Mouse (Mus musculus): Measurements from ENCODE around the gene Cacna2d3. TPM values are rescaled to one million over a fixed set of nuclear protein-coding genes. Genes with fewer than 3 reads are reported as not detected.

The Cacna2d3 gene
- 36.5 and 38.4 TPM in 2 replicates for polyA plus RNA-seq (2016; fragmentation: Nextera tagmentation; extraction: Ambion mirVana)

- H3K4me1 ChIP-seq: peaks cover 16% of the 10 kb centered on the region
- peak within 1 kb of the TSS; percentile 79 for H3K9ac ChIP-seq
- H3K4me2 ChIP-seq (replicated peaks): peak within 1 kb of the TSS; percentile 99
- WGBS: under 1% methylated on average over 67 of the region's 109 CpGs
- peaks cover 61% of the 10 kb centered on the region for H3K27me3 ChIP-seq
- H3K4me3 ChIP-seq: peak within 1 kb of the TSS; percentile 64
- peak; percentile 75 for ATAC-seq (ENCODE audit: low FRiP score)
- H3K36me3 ChIP-seq: no peaks in the 10 kb centered on the region
- no peaks in the 10 kb centered on the region for H3K9me3 ChIP-seq (replicated peaks)
- H3K27ac ChIP-seq: peak within 1 kb of the TSS; percentile 89
Observed at GRCm38 (mm10) chr14:29721488-29722385, at the start of gene Cacna2d3. TSS of gene Cacna2d3 (minus strand) at chr14:29721864.

GRCm38 (mm10) chr14:29769486-29769885, 47.8 kb upstream of the Cacna2d3 start:
- Histone ChIP-seq H3K9me3 (replicated peaks) (no peaks in the 10 kb centered on the region), H3K9ac (no peak overlapping the region), H3K4me3 (no peak overlapping the region), H3K4me2 (replicated peaks) (no peak overlapping the region), H3K4me1 (no peaks in the 10 kb centered on the region), H3K27me3 (no peaks in the 10 kb centered on the region), H3K36me3 (no peaks in the 10 kb centered on the region), H3K27ac (no peak overlapping the region)
- ATAC-seq (ENCODE audit: low FRiP score): no peak
- 88% methylated on average over 4 of the region's 4 CpGs for WGBS

GRCm38 (mm10) chr14:29752876-29753275, 31.2 kb upstream of the Cacna2d3 start:
- H3K9ac ChIP-seq: no peak overlapping the region
- H3K4me2 ChIP-seq (replicated peaks): no peak overlapping the region
- H3K9me3 ChIP-seq (replicated peaks): no peaks in the 10 kb centered on the region; the same call in 1 of the 2 replicates
- no peaks in the 10 kb centered on the region for H3K36me3 ChIP-seq
- H3K4me1 ChIP-seq: no peaks in the 10 kb centered on the region
- no peak for ATAC-seq (ENCODE audit: low FRiP score)
- 70% methylated on average over 5 of the region's 5 CpGs for WGBS
- H3K27ac ChIP-seq: no peak overlapping the region
- no peak overlapping the region for H3K4me3 ChIP-seq
- H3K27me3 ChIP-seq: no peaks in the 10 kb centered on the region

GRCm38 (mm10) chr14:29738751-29739150, 17.1 kb upstream of the Cacna2d3 start:
- Histone ChIP-seq H3K4me2 (replicated peaks) (no peak overlapping the region), H3K9ac (no peak overlapping the region), H3K27ac (no peak overlapping the region), H3K27me3 (no peaks in the 10 kb centered on the region), H3K9me3 (replicated peaks) (no peaks in the 10 kb centered on the region), H3K4me3 (no peak overlapping the region), H3K36me3 (no peaks in the 10 kb centered on the region), H3K4me1 (no peaks in the 10 kb centered on the region)
- ATAC-seq (ENCODE audit: low FRiP score): no peak
- WGBS: 70% methylated on average over 2 of the region's 2 CpGs

- no peaks in the 10 kb centered on the region for H3K9me3 ChIP-seq (replicated peaks)
- no peak overlapping the region for H3K27ac ChIP-seq
- 79% methylated on average over 4 of the region's 4 CpGs for WGBS
- no peak overlapping the region for H3K4me2 ChIP-seq (replicated peaks)
- H3K36me3 ChIP-seq: no peaks in the 10 kb centered on the region
- H3K4me1 ChIP-seq: no peaks in the 10 kb centered on the region
- no peak overlapping the region for H3K9ac ChIP-seq
- H3K27me3 ChIP-seq: no peaks in the 10 kb centered on the region
- no peak overlapping the region for H3K4me3 ChIP-seq
- no peak for ATAC-seq (ENCODE audit: low FRiP score)
Observed at GRCm38 (mm10) chr14:29730256-29730655, 8.6 kb upstream of the Cacna2d3 start.

GRCm38 (mm10) chr14:29729009-29729408, 7.3 kb upstream of the Cacna2d3 start:
- peaks cover 7% of the 10 kb centered on the region for H3K27me3 ChIP-seq
- no peaks in the 10 kb centered on the region for H3K4me1 ChIP-seq
- ATAC-seq (ENCODE audit: low FRiP score): no peak
- H3K9ac ChIP-seq: no peak overlapping the region
- no peaks in the 10 kb centered on the region for H3K9me3 ChIP-seq (replicated peaks)
- 84% methylated on average over 4 of the region's 4 CpGs for WGBS
- no peak overlapping the region for H3K27ac ChIP-seq
- no peaks in the 10 kb centered on the region for H3K36me3 ChIP-seq
- H3K4me2 ChIP-seq (replicated peaks): no peak overlapping the region
- H3K4me3 ChIP-seq: no peak overlapping the region

- H3K4me2 ChIP-seq (replicated peaks): no peak overlapping the region
- no peak for ATAC-seq (ENCODE audit: low FRiP score)
- H3K4me1 ChIP-seq: peaks cover 5% of the 10 kb centered on the region; the same call in 1 of the 2 replicates
- H3K27ac ChIP-seq: no peak overlapping the region
- H3K27me3 ChIP-seq: peaks cover 20% of the 10 kb centered on the region
- WGBS: 67% methylated on average over 9 of the region's 9 CpGs
- H3K9ac ChIP-seq: no peak overlapping the region
- no peaks in the 10 kb centered on the region for H3K9me3 ChIP-seq (replicated peaks)
- H3K4me3 ChIP-seq: no peak overlapping the region
- no peaks in the 10 kb centered on the region for H3K36me3 ChIP-seq
Observed at GRCm38 (mm10) chr14:29727596-29727995, 5.9 kb upstream of the Cacna2d3 start.

- Histone ChIP-seq H3K27me3 (peaks cover 50% of the 10 kb centered on the region), H3K4me1 (peaks cover 16% of the 10 kb centered on the region), H3K4me2 (replicated peaks) (peak overlapping the region; percentile 99), H3K27ac (no peak overlapping the region), H3K9ac (peak overlapping the region; percentile 79), H3K4me3 (peak overlapping the region; percentile 64), H3K9me3 (replicated peaks) (no peaks in the 10 kb centered on the region), H3K36me3 (no peaks in the 10 kb centered on the region)
- WGBS: 10% methylated on average over 10 of the region's 10 CpGs
- ATAC-seq (ENCODE audit: low FRiP score): peak; percentile 7; the same call in 1 of the 2 replicates
Observed at GRCm38 (mm10) chr14:29723267-29723666, 1.6 kb upstream of the Cacna2d3 start.

GRCm38 (mm10) chr14:29722386-29723221, 940 bp upstream of the Cacna2d3 start:
- peaks cover 16% of the 10 kb centered on the region for H3K4me1 ChIP-seq
- H3K27me3 ChIP-seq: peaks cover 55% of the 10 kb centered on the region
- no peaks in the 10 kb centered on the region for H3K9me3 ChIP-seq (replicated peaks)
- ATAC-seq (ENCODE audit: low FRiP score): peak; percentile 75
- WGBS: under 1% methylated on average over 67 of the region's 76 CpGs
- peak overlapping the region; percentile 79 for H3K9ac ChIP-seq
- H3K36me3 ChIP-seq: no peaks in the 10 kb centered on the region
- H3K4me3 ChIP-seq: peak overlapping the region; percentile 64
- peak overlapping the region; percentile 89 for H3K27ac ChIP-seq
- peak overlapping the region; percentile 99 for H3K4me2 ChIP-seq (replicated peaks)

GRCm38 (mm10) chr14:29721131-29721487, 555 bp downstream of the Cacna2d3 start:
- peaks cover 16% of the 10 kb centered on the region for H3K4me1 ChIP-seq
- peak overlapping the region; percentile 99 for H3K4me2 ChIP-seq (replicated peaks)
- H3K27ac ChIP-seq: peak overlapping the region; percentile 89
- WGBS: under 1% methylated on average over 11 of the region's 11 CpGs
- peak overlapping the region; percentile 64 for H3K4me3 ChIP-seq
- ATAC-seq (ENCODE audit: low FRiP score): no peak; the same call in 1 of the 2 replicates
- H3K27me3 ChIP-seq: peaks cover 61% of the 10 kb centered on the region
- no peaks in the 10 kb centered on the region for H3K36me3 ChIP-seq
- H3K9ac ChIP-seq: peak overlapping the region; percentile 79
- H3K9me3 ChIP-seq (replicated peaks): no peaks in the 10 kb centered on the region

- no peaks in the 10 kb centered on the region for H3K9me3 ChIP-seq (replicated peaks)
- 3% methylated on average over 17 of the region's 17 CpGs for WGBS
- H3K27ac ChIP-seq: peak overlapping the region; percentile 55
- H3K27me3 ChIP-seq: peaks cover 61% of the 10 kb centered on the region
- peak overlapping the region; percentile 42; the same call in 1 of the 2 replicates for H3K9ac ChIP-seq
- peak overlapping the region; percentile 64 for H3K4me3 ChIP-seq
- H3K36me3 ChIP-seq: no peaks in the 10 kb centered on the region
- H3K4me2 ChIP-seq (replicated peaks): peak overlapping the region; percentile 99
- peaks cover 16% of the 10 kb centered on the region for H3K4me1 ChIP-seq
- ATAC-seq (ENCODE audit: low FRiP score): no peak
Observed at GRCm38 (mm10) chr14:29720334-29720911, 1.2 kb downstream of the Cacna2d3 start.

GRCm38 (mm10) chr14:29712621-29713020, 9.0 kb downstream of the Cacna2d3 start:
- Histone ChIP-seq H3K36me3 (no peaks in the 10 kb centered on the region), H3K9me3 (replicated peaks) (no peaks in the 10 kb centered on the region), H3K4me3 (no peak overlapping the region), H3K27ac (no peak overlapping the region), H3K9ac (no peak overlapping the region), H3K27me3 (peaks cover 10% of the 10 kb centered on the region), H3K4me2 (replicated peaks) (no peak overlapping the region), H3K4me1 (no peaks in the 10 kb centered on the region)
- ATAC-seq (ENCODE audit: low FRiP score): no peak
- WGBS: 71% methylated on average over 3 of the region's 3 CpGs

All from hindbrain, embryonic 12.5 days (tissue).